Mouse (Mus musculus): Measurements from ENCODE around the gene Glis1. TPM values are rescaled to one million over a fixed set of nuclear protein-coding genes. Genes with fewer than 3 reads are reported as not detected.
"Not testable (repeated sequence)": the region's sequence is repeated elsewhere in the genome, so short reads cannot be mapped to it uniquely, and the experiment has no call there.

Gene Glis1
- polyA plus RNA-seq, 1 experiment from 2014 or later: 1.1 TPM

GRCm38 (mm10) chr4:107597226-107597897 lies 163.0 kb downstream of the Glis1 start:
- 67% methylated on average over 9 of the region's 9 CpGs for WGBS
- no peak for ATAC-seq
- H3K27ac ChIP-seq (ENCODE audit: low read length): no peak overlapping the region
- H3K4me1 ChIP-seq (replicated peaks; ENCODE audit: control insufficient read depth, insufficient read depth, low read length): peaks cover 6% of the 10 kb centered on the region
- H3K9me3 ChIP-seq (ENCODE audit: control insufficient read depth, low read length): no peaks in the 10 kb centered on the region
- H3K27me3 ChIP-seq (replicated peaks; ENCODE audit: control insufficient read depth, insufficient read depth, low read length): no peaks in the 10 kb centered on the region
- no peak overlapping the region for H3K4me2 ChIP-seq (ENCODE audit: low read length)
- no peaks in the 10 kb centered on the region for H3K36me3 ChIP-seq (ENCODE audit: control insufficient read depth, insufficient read depth)
- H3K9ac ChIP-seq (replicated peaks; ENCODE audit: low read depth, low read length): no peak overlapping the region
- H3K4me3 ChIP-seq (replicated peaks; ENCODE audit: low read length): no peak overlapping the region

DNA sequence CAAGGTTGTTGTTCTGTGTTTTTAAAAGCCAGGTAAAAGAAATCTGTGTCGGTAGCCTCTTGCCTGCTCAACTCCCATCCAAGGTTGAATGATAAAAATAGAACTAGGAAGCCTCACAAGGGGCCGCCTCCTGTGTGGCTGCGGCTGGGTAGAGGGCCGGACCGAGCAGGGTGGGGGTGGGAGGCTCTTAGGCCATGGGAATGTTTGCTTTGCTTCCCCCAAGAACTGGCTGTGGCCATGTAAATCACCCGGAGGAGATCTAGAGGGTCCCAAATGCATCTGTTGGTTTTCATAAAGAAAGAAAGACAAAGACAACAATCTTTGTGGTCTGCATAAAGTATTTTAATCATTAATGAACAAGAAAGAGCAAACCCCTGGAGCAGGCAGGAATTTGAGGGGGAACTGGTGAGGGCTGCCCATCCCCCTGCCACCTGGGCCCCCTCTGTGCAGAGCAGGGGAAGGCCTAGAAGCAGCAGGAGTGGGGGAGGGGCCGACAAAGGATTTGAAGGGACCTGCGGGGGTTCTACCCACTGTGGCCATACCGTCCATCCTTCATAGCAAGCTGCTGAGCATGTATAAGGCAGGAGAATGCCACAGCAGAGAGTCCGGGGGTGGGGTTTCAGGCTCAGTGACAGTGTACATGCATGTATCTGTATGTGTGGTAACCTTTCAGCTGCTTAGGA lies 163.6 kb downstream of the Glis1 start:
- ATAC-seq: no peak; the same call in 1 of the 2 replicates
- Histone ChIP-seq H3K4me1 (replicated peaks; ENCODE audit: control insufficient read depth, insufficient read depth, low read length) (peaks cover 6% of the 10 kb centered on the region), H3K27me3 (replicated peaks; ENCODE audit: control insufficient read depth, insufficient read depth, low read length) (no peaks in the 10 kb centered on the region), H3K36me3 (ENCODE audit: control insufficient read depth, insufficient read depth) (no peaks in the 10 kb centered on the region), H3K9me3 (ENCODE audit: control insufficient read depth, low read length) (no peaks in the 10 kb centered on the region), H3K27ac (ENCODE audit: low read length) (no peak overlapping the region), H3K9ac (replicated peaks; ENCODE audit: low read depth, low read length) (no peak overlapping the region), H3K4me3 (replicated peaks; ENCODE audit: low read length) (no peak overlapping the region), H3K4me2 (ENCODE audit: low read length) (no peak overlapping the region)
- 15% methylated on average over 10 of the region's 10 CpGs for WGBS

GRCm38 (mm10) chr4:107598581-107598958 lies 164.2 kb downstream of the Glis1 start:
- not testable (repeated sequence) for H3K4me1 ChIP-seq (replicated peaks; ENCODE audit: control insufficient read depth, insufficient read depth, low read length); H3K36me3 ChIP-seq (ENCODE audit: control insufficient read depth, insufficient read depth); H3K4me2 ChIP-seq (ENCODE audit: low read length); H3K4me3 ChIP-seq (replicated peaks; ENCODE audit: low read length); H3K9ac ChIP-seq (replicated peaks; ENCODE audit: low read depth, low read length); H3K27me3 ChIP-seq (replicated peaks; ENCODE audit: control insufficient read depth, insufficient read depth, low read length); H3K9me3 ChIP-seq (ENCODE audit: control insufficient read depth, low read length); H3K27ac ChIP-seq (ENCODE audit: low read length); ATAC-seq
- WGBS: 89% methylated on average over 5 of the region's 5 CpGs

DNA sequence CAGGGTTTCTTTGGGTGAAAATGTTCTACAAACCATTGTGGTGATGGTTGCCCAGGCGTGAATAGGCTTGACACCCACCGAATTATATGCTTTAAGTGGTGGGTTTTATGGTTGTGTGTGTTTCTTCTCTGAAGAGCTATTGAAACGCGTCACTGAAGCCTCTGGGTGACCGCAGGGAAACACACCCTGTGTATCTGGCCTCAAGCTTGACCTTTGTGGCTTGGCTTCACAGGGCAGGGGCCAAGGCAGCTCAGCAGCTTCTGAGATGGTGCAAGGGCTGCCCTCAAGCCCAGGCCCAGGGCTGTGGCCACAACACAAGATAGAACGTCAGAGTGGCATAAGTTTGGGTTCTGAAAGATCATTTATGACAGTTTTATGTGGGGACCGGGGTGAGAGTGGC lies 167.9 kb downstream of the Glis1 start:
- no peak for ATAC-seq
- WGBS: 80% methylated on average over 7 of the region's 7 CpGs

GRCm38 (mm10) chr4:107602787-107603186 lies 168.4 kb downstream of the Glis1 start:
- no peak for ATAC-seq
- H3K27ac ChIP-seq (ENCODE audit: low read length): no peak overlapping the region
- no peaks in the 10 kb centered on the region for H3K9me3 ChIP-seq (ENCODE audit: control insufficient read depth, low read length)
- no peak overlapping the region for H3K4me2 ChIP-seq (ENCODE audit: low read length)
- WGBS: 84% methylated on average over 14 of the region's 14 CpGs
- H3K4me3 ChIP-seq (replicated peaks; ENCODE audit: low read length): no peak overlapping the region
- peaks cover 6% of the 10 kb centered on the region for H3K4me1 ChIP-seq (replicated peaks; ENCODE audit: control insufficient read depth, insufficient read depth, low read length)
- no peak overlapping the region for H3K9ac ChIP-seq (replicated peaks; ENCODE audit: low read depth, low read length)
- no peaks in the 10 kb centered on the region for H3K27me3 ChIP-seq (replicated peaks; ENCODE audit: control insufficient read depth, insufficient read depth, low read length)
- no peaks in the 10 kb centered on the region for H3K36me3 ChIP-seq (ENCODE audit: control insufficient read depth, insufficient read depth)

More for the DNA sequence above, 167.9 kb downstream of the Glis1 start:
- no peak overlapping the region for H3K4me3 ChIP-seq (replicated peaks; ENCODE audit: low read length)
- H3K9me3 ChIP-seq (ENCODE audit: control insufficient read depth, low read length): no peaks in the 10 kb centered on the region
- H3K9ac ChIP-seq (replicated peaks; ENCODE audit: low read depth, low read length): no peak overlapping the region
- H3K27me3 ChIP-seq (replicated peaks; ENCODE audit: control insufficient read depth, insufficient read depth, low read length): no peaks in the 10 kb centered on the region
- H3K4me1 ChIP-seq (replicated peaks; ENCODE audit: control insufficient read depth, insufficient read depth, low read length): peaks cover 6% of the 10 kb centered on the region
- H3K4me2 ChIP-seq (ENCODE audit: low read length): no peak overlapping the region
- no peaks in the 10 kb centered on the region for H3K36me3 ChIP-seq (ENCODE audit: control insufficient read depth, insufficient read depth)
- H3K27ac ChIP-seq (ENCODE audit: low read length): no peak overlapping the region

DNA sequence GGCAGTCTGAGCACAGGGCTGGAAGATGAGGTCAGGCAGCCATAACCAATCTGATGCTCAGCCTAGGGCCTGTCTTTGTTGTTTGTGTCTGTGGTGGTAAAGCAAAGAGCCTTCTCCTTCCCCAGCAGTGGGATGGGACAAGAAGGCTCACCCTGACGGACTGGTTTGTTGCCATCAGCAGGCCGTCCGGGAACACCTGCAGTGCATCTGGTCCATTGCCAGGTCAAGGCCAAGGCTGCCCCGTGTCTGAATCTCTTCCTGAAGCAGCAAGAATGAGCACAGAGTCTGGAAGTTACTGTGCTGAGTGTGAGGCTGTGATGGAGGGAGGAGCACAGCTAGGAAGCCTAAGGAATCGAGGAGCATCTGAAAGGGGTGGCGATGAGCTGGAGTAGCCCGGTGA lies 168.8 kb downstream of the Glis1 start:
- no peak overlapping the region for H3K4me3 ChIP-seq (replicated peaks; ENCODE audit: low read length)
- ATAC-seq: no peak
- no peak overlapping the region for H3K9ac ChIP-seq (replicated peaks; ENCODE audit: low read depth, low read length)
- H3K4me2 ChIP-seq (ENCODE audit: low read length): no peak overlapping the region
- H3K27me3 ChIP-seq (replicated peaks; ENCODE audit: control insufficient read depth, insufficient read depth, low read length): no peaks in the 10 kb centered on the region
- 72% methylated on average over 7 of the region's 7 CpGs for WGBS
- peaks cover 2% of the 10 kb centered on the region for H3K4me1 ChIP-seq (replicated peaks; ENCODE audit: control insufficient read depth, insufficient read depth, low read length)
- no peak overlapping the region for H3K27ac ChIP-seq (ENCODE audit: low read length)
- H3K36me3 ChIP-seq (ENCODE audit: control insufficient read depth, insufficient read depth): no peaks in the 10 kb centered on the region
- no peaks in the 10 kb centered on the region for H3K9me3 ChIP-seq (ENCODE audit: control insufficient read depth, low read length)

GRCm38 (mm10) chr4:107605964-107606602 lies 171.7 kb downstream of the Glis1 start:
- H3K27ac ChIP-seq (ENCODE audit: low read length): no peak overlapping the region
- H3K4me3 ChIP-seq (replicated peaks; ENCODE audit: low read length): no peak overlapping the region
- H3K4me2 ChIP-seq (ENCODE audit: low read length): no peak overlapping the region
- WGBS: 82% methylated on average over 17 of the region's 17 CpGs
- no peaks in the 10 kb centered on the region for H3K36me3 ChIP-seq (ENCODE audit: control insufficient read depth, insufficient read depth)
- H3K9ac ChIP-seq (replicated peaks; ENCODE audit: low read depth, low read length): no peak overlapping the region
- no peak for ATAC-seq
- no peaks in the 10 kb centered on the region for H3K4me1 ChIP-seq (replicated peaks; ENCODE audit: control insufficient read depth, insufficient read depth, low read length)
- no peaks in the 10 kb centered on the region for H3K27me3 ChIP-seq (replicated peaks; ENCODE audit: control insufficient read depth, insufficient read depth, low read length)
- no peaks in the 10 kb centered on the region for H3K9me3 ChIP-seq (ENCODE audit: control insufficient read depth, low read length)

GRCm38 (mm10) chr4:107609775-107610174 lies 175.4 kb downstream of the Glis1 start:
- Histone ChIP-seq H3K4me2 (ENCODE audit: low read length) (no peak overlapping the region), H3K9ac (replicated peaks; ENCODE audit: low read depth, low read length) (no peak overlapping the region), H3K4me3 (replicated peaks; ENCODE audit: low read length) (no peak overlapping the region), H3K36me3 (ENCODE audit: control insufficient read depth, insufficient read depth) (no peaks in the 10 kb centered on the region), H3K9me3 (ENCODE audit: control insufficient read depth, low read length) (no peaks in the 10 kb centered on the region), H3K27ac (ENCODE audit: low read length) (no peak overlapping the region), H3K27me3 (replicated peaks; ENCODE audit: control insufficient read depth, insufficient read depth, low read length) (no peaks in the 10 kb centered on the region), H3K4me1 (replicated peaks; ENCODE audit: control insufficient read depth, insufficient read depth, low read length) (no peaks in the 10 kb centered on the region)
- 76% methylated on average over 8 of the region's 8 CpGs for WGBS
- ATAC-seq: no peak

- H3K4me2 ChIP-seq (ENCODE audit: low read length): no peak overlapping the region
- H3K9ac ChIP-seq (replicated peaks; ENCODE audit: low read depth, low read length): no peak overlapping the region
- no peak for ATAC-seq
- no peaks in the 10 kb centered on the region for H3K4me1 ChIP-seq (replicated peaks; ENCODE audit: control insufficient read depth, insufficient read depth, low read length)
- H3K36me3 ChIP-seq (ENCODE audit: control insufficient read depth, insufficient read depth): no peaks in the 10 kb centered on the region
- no peak overlapping the region for H3K27ac ChIP-seq (ENCODE audit: low read length)
- no peak overlapping the region for H3K4me3 ChIP-seq (replicated peaks; ENCODE audit: low read length)
- H3K9me3 ChIP-seq (ENCODE audit: control insufficient read depth, low read length): no peaks in the 10 kb centered on the region
- no peaks in the 10 kb centered on the region for H3K27me3 ChIP-seq (replicated peaks; ENCODE audit: control insufficient read depth, insufficient read depth, low read length)
- 79% methylated on average over 9 of the region's 9 CpGs for WGBS
Measured at GRCm38 (mm10) chr4:107611888-107612650, 177.7 kb downstream of the Glis1 start.

All from forebrain, embryonic 16.5 days (tissue).